Mouse (Mus musculus) adrenal gland, postnatal 14 days (tissue): Measurements from ENCODE around the gene Myrip. TPM values are rescaled to one million over a fixed set of nuclear protein-coding genes. Genes with fewer than 3 reads are reported as not detected.

Experiments used
- DNase-seq: peaks from one replicate; pipeline ENCODE4 v3.0.0; 2021; ENCODE audit warnings: mixed read lengths
- total RNA-seq: library from RNA; stranded (reverse); gene quantifications from 2 replicates; pipeline ENCODE4 v1.2.3, GENCODE M21; 2021

Myrip gene
- total RNA-seq, 1 experiment from 2014 or later: 5.7 TPM

DNA sequence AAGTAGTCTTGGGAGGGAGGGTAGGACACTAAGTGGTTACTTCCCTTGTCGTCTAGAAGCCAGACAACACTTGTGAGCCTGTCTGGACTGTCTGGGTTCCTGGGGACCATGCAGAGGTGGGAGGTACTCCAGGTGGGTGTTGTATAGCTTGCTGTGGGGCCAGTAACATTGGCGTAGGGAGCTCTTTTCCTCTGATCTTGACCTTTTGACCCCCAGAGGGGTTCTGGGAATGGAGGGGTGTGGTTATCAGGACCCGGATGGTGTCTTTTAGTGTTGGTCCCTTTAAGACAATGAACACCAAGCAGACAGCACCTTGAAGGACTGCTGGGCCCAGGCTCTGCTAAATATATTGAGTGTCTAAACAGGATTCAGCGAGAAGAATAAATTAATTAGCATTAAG lies 36.9 kb downstream of the Myrip start:
- no peak for DNase-seq

DNA sequence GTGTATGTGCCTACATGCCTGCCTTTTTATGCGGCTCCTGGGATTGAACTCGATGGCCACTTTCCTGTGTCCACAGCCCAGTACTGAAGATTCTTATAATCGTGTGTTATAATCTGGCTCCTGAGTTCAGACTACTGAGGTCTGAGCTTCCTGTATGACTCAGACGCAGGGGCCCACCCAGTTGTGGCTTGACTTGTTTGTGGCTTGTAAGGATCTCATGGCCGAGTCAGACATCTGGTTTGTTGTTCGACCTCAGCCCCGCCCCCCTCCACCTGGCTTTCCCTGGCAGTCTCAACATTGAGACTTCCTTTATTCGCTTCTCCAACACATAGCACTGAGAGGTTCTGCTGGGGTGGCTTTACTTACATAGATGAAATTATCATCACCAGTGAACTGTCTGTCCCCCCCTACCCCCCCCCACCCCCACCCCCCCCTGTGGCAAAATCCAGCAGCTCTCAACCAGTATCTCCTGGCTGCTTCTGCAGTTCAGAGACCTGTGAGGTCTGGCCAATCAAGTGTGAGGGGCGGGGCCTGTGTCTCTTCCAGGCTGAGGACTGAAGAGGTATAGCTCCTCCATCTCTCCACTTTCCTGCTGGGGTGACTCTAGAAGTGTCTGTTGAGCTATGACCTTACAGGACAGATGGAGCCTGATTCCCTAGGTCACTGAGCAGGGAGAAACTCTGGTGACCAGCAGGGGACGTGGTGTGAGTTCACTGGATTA lies 38.8 kb downstream of the Myrip start:
- peak; percentile 13 for DNase-seq

DNA sequence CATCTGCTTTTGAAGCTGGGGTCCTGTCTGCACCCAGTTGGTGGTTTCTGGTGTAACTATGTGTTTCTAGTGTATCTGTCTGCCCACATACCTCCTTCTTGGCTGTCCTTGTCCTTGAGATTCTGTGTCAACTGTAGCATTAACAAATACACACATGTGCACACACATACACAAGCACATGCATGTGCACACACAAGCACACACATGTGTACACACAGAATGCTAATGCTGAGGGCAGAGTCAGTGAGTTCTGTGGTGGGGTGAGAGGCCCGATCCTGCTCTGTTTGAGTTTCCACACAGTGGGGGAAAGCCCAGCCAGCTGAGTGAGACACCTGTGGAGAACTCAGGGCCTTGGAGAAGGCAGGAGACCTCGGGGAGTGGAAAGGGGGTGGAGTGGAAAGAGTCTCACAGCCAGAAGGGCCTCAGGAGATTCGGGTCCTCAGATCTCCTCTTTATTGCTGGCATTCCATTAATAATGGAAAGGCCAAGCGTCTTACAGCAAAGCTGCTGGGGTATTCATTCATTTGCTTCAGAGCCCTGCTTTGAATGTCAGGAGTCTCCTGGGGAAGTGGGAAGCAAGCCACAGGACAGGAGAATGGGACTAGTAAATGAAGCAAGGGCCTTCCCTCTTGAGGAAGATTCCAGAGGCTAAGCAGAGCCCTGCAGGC lies 41.9 kb downstream of the Myrip start:
- no peak for DNase-seq

DNA sequence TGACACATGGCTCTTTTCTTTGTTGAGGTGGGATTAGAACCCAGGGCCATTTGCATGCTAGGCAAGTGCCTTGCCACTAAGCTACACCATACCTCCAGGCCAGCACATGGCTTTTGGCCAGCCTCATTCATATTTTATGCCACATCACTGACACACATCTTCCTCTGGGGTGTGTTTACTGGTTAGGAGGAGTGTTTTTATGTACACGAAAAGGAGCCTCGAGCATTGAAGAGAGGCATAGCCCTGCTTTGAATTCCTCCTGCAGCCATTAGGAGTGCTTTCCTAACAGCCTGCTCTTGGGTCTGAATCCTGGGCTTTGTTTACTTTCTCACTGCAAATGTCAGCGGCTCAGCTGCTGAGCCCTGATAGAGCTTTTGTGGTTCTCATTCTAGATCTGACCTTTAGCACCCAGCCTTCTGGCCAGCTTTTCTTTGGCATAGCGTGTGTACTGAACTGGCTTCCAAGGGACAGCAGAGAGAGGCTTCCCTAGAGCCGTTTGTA lies 44.4 kb downstream of the Myrip start:
- peak; percentile 56 for DNase-seq

DNA sequence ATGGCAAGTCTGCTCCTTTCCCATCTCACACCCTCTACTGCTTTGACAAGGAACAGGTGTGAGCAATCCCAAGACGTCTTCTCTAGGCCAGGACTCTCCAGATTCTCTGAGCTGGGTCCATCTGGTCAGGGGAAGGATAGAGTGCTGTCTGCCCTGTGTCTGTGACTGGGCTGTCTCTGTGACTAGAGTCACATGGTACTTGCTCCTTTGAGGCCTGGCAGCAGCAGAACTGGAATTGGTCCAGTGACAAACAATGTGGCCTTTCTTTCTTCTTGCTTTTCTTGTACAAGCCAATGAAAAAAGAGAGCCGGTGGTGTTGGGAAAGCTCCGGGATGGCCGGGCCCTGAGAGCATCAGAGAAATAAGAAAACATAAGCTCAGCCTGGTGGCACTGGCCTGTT lies 47.8 kb downstream of the Myrip start:
- peak; percentile 58 for DNase-seq

DNA sequence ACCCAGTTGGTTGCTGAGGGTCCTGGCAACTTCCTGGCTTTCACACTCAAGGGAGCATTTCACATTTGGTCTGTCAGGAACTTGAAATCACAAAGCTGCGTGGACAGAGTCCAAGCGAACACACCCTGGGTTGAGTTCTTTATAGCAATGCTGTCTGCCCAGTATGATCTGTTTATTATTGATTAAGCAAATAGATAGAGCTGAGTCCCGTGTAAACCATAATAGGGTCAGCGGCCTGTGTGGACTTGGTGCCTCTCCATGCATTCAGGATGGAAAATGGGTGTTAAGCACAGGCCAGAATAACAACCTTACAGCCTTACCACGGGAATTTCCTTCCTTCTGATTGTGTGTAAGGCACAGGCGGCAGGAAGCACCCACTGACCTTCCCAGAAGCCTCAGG lies 49.0 kb downstream of the Myrip start:
- peak; percentile 11 for DNase-seq

DNA sequence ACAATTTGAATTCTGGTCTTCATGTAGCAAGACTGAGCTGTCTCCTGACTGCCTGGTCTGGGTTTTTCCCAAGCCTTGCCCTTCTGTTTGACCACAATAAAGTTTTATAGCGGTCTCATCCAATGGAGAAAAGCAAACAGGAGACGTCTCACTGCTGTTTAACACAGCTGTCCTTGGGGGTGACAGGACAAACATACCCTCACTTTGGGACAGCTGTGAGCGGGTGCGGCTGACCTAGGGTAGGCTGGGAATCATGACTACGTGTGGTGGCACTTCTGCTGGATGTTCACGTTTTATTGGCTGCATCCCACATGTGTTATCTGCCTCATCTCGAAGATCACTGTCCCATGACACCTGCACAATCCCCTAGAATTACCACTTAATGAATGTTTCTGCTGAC lies 49.7 kb downstream of the Myrip start:
- DNase-seq: no peak

DNA sequence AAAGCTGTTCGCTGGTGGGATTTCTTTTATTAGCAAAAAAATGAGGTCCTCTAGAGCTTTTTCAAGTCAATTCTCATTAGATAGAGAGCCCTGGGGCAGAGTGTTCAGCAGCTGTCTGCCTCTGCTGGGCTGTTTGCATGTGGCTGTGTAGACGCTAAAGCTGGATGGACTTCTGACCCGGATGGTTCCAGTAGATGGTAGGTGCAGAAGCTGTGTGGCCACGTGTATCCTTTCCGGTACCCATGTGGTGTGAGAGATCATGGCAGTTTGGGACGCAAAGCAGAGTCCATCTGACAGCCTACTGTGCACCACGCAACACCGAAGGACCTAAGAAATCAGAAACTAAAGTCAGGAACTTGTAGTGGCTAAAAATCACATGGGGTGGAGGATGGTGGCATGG lies 50.2 kb downstream of the Myrip start:
- DNase-seq: no peak

DNA sequence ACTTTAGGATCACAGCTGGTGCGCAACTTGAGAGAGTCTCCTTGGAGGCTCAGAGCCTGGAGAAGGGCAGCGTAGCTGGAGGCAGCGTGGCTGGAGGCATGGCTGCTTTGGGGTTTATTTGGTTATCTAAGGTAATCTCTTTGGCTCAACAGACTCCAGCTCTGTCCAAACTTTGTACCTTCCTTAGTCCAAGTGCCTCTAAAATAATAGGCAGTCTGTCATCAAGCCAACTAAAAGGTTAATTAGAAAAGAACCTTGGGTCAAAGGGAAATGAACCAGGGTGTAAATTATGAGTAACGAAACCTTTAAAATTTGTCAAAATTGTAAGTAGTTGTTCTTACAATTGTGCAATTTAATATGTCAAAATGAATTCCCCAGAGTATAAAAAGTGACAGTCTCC lies 51.7 kb downstream of the Myrip start:
- no peak for DNase-seq

DNA sequence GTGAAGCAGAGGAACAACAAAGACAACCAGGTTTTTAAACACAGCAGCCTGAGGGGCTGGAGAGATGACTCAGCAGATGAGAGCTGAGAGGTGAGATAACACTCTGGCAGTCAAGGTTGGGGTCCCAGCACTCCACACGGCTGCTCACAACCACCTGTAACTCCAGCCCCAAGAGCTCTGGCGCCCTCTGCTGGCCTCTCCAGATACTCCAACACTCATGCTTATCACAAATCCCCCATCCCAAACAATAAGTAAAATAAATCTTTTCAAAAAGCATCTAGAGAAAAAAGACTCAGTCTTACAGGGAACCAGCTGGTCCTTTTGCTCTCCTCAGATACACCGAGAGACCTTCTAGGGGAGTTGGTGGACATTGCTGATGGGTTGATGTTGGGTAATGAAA lies 52.7 kb downstream of the Myrip start:
- DNase-seq: no peak

DNA sequence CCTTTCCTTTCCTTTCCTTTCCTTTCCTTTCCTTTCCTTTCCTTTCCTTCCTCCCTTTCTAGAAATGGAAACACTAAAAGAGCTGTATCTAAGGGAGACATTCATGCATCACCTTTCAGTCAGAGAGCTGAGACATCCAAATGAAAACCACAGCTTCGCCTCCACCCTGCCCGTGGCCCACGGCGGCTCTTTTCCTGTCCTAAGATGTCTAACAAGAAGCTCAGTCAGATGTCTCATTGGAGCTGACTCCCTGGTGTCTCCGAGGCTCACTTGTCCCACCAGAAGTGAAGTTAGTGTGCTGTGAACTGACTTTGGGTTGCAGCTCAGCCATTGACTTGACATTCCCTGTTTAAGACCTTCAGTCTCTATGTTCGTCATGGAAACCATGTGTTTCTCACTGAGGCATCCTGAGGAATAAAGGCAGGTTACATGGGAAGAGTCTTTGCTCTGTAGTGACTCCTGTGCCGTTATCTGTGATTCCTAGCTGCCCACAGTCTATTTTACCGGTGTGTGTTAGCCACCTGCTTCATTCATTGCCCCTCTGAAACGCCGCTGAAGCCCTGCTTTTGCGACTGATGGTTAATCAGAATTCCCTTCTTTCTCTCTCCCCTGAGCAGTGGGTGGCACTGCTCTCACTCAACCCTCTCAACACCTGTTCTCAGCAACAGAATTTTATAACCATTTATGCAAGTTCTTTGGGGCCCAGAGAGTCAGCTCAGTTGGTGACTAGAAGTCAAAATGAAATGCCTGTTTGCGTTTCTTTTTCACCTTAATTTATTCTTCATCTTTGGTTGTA lies 53.4 kb downstream of the Myrip start:
- DNase-seq: no peak

DNA sequence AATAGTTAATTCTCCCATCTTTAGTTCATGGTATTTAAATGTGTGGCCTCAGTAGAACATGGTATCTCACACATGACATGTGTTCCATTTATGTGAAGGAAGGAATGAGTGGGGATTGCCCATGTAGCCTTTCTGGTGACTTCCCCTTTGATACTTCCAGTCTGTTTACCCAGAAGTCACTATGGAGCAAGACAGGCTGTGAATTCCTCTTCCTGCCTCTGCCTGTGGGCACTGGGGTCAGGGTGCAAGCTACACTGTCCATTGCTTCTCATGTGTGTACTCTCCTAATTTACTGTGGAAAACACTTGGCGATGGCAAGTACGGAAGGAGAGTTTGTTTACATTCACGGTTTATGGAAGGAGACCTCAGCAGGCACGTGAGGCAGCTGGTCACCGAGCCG lies 55.2 kb downstream of the Myrip start:
- DNase-seq: no peak

DNA sequence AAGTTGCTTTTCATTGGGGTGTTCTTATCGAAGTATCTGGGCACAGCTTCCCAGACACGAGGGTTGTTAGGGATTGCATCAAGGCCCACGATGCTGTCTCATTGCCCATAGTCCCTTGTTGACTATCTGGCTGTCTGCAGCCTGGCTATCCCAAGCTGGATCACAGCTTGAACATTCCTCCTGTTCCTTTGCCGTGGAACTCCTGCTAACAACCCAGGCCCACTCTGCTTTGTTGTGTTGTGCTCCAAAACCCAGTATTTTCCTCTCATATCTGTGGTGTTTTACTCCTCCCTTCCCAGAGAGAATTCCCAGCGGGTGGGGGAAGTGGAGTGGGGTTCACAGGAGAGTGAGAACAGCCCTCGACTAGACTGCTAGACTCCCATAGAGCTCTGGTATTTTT lies 56.7 kb downstream of the Myrip start:
- no peak for DNase-seq

DNA sequence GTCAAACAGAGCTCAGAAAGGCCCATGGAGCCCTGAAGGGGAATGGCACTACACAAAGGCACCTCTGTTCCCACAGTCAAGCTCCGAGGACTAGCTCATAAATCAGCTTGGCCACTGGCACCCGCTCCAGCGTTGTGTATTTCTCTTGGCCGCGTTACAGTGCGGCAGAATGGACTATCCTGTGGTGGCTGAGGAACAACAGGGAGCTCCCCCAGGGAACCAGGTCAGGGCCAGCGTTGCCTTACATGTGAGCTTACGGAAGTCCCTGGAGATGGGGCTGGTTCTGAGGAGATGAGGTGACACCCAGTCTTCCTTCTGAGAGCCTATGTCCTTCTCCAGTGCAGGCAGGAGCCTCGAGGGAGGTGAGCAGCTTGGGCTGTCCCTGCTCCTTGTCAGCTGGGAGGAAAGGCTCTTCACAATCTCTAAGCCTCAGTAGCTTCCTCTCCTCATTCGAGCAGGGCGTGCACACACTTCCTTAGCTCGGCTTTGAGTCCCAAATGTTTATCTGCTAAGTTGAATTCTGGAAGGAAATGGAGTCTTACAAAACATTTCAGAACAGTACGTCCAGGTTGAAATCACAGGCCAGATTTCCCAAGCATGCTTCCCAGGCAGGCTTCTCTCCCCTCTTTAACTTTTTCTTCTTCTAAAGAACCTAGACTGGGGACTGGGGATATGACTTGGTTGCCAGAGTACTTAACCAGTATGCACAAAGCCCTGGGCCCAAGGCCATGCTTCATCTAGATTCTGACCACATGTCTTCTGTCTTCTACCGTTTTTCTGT lies 59.3 kb downstream of the Myrip start:
- peak; percentile 89 for DNase-seq

DNA sequence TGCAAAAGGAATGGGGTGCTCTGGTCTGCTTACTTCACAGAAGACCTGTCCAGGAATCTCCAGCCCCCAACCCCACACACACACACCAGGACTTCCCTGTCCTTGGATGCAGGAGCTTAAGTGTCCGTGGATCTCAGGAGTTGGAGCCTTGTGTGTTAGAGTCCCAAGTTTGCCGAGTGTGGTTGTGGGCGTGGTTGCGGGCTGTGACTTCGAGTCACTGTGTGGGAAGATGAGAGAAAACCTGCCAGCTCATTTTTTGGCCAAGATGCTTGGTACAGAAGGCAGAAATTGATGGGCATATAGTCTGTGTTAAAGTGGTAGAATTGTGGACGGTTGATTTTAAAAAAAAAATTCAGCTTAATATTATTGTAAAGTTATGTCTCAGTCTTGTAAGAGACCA lies 60.3 kb downstream of the Myrip start:
- DNase-seq: no peak

DNA sequence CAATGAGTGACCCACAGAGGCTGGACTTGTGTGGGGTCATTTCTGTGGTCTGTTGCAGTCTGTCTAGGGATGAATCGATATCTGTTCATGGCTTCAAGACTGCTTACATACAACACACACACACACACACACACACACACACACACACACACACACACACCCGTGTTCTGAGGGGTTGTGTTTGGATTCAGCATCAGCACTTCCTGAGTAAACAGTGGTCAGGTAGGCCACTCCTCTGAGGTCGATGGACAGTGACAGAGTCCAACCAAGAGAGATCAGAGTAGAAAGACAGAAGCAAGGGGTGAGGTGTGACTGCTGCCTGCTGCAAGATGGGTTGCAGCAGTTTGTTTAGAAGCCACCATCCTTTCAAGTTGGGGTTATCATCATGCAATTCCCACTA lies 61.4 kb downstream of the Myrip start:
- DNase-seq: no peak

DNA sequence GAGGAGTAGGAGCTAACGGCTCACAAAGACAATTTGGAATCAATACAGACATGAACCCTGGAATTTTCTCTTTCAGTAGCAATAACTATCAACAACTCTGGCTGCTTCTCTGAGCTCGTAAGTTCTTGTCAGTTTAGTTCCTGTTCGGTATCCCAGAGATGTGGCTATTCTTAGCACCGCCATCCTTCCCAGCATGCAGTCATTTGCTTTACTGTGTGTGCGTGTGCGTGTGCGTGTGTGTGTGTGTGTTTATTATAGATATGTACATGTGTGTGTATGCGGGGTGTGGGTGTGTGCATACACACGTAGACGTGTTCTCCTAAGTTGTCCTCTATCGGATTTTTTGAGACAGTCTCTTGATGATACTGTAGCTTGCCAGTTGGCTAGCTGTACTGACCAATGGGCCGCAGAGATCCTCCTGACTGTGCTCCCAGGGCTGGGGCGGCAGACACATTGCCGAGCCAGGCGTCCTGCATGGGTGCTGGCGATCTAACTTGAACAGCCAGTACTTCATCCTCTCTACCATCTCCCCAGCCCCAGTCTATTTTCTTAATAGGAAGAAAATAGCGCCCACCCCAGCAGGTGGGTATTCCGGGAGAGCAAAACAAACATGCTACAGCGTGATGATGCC lies 63.5 kb downstream of the Myrip start:
- DNase-seq: no peak

DNA sequence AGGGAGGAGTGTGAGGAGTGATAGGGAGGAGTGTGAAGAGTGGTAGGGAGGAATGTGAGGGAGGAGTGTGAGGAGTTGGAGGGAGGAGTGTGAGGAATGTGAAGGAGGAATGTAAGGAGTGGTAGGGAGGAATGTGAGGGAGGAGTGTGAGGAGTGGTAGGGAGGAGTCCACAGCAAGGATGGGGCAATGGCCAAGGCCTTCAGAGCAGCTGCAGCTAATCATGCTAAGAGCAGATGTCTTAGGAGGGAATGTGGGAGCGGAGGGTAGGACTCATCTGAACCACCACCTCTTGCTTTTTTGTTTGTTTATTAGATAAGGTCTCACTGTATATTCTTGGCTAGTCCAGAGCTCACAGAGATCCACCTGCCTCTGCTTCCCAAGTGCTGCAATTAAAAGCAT lies 66.2 kb downstream of the Myrip start:
- DNase-seq: no peak

DNA sequence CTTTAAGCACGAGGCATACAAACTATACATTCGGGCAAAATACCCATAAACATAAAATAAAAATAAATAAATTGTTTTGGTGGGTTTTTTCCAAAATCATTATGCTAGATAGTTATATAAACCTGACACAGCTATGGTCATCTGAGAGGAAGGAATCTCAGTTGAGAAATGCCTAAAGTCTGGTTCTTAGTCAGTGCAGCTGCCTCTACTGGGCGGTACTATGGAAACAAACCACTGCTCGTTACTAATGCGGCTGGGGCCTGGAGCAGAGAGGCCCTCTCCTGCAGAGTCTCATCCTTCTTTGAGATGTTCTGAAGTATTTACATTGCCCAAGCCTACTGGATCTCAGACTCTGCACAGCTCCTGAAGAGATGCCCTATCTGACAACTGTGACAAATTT lies 70.3 kb downstream of the Myrip start:
- DNase-seq: no peak

DNA sequence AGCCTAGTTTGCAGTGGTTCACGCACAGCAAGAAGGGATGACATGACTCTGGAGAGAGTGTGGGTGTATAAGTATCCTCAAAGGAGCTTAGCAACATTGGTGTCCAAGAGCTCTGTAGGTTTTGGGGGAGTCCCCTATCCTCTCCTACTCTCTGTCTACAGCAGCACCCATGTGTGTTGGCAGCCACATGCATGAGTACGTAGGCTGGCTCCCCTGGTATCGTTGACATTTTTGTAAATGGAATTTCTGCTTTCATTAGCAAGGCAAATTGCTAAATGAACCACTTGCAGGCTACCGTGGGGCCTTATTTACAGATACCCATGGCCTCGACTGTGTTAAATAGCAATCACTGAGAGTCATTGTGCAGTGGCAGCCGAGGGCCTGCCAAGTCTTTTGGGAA lies 71.0 kb downstream of the Myrip start:
- DNase-seq: no peak

DNA sequence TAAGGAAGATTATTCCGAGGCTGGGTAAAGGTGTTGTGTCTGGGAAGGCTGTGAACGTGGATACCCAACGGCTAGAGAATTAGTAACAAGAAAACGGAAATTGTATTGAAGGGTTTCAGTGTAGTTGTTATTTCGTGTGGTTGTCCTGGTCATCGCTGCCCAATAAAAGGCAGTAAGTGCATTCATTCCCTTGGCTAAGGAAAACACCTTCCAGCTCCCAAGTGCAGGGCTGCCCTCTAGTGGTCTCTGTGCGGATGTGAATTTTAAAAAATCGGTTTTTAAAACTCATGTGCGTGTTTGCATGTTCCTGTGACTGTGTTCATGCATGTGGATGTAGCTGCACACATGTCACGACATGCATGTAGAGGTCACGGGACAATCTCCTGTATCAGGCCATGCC lies 76.4 kb downstream of the Myrip start:
- peak; percentile 73 for DNase-seq

DNA sequence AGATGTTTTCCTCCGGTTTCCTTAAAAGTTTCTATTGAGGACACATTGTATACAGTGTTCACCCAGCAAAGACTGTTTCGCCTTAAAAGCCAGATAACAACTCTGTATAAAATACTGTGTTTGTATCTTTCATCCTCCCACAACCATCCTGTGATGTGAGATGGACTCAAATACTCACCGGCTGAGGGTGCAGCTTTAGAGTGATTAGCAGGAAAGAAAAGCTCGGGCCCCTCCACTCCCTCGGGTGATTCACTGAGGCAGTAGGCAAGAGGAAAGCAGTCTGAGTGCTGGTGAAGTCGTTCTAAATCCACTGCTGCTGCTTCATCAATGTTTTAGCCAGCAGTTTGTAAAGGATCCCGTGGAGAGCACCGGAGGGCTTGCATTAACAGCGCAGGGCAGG lies 93.9 kb downstream of the Myrip start:
- no peak for DNase-seq
